Mouse (Mus musculus): ENCODE data around the gene Dpysl5. TPM values are rescaled to one million over a fixed set of nuclear protein-coding genes. Genes with fewer than 3 reads are reported as not detected.

Gene Dpysl5
- polyA plus RNA-seq, 1 experiment, result not detected

- TF ChIP-seq GATA1 (IDR thresholded peaks at IDR 0.05; ENCODE audit: low read length), result no peak
Measured at GRCm38 (mm10) chr5:30824124-30824988, 113.0 kb downstream of the Dpysl5 start.

- TF ChIP-seq GATA1 (IDR thresholded peaks at IDR 0.05; ENCODE audit: low read length), result no peak
Measured at GRCm38 (mm10) chr5:30825166-30825565, 113.8 kb downstream of the Dpysl5 start.

- TF ChIP-seq GATA1 (IDR thresholded peaks at IDR 0.05; ENCODE audit: low read length), result no peak
Measured at GRCm38 (mm10) chr5:30825821-30826220, 114.5 kb downstream of the Dpysl5 start.

GRCm38 (mm10) chr5:30833416-30833815 lies 122.1 kb downstream of the Dpysl5 start:
- no peak for TF ChIP-seq GATA1 (IDR thresholded peaks at IDR 0.05; ENCODE audit: low read length)

- TF ChIP-seq GATA1 (IDR thresholded peaks at IDR 0.05; ENCODE audit: low read length), result no peak
Measured at GRCm38 (mm10) chr5:30839731-30840130, 128.4 kb downstream of the Dpysl5 start.

- no peak for TF ChIP-seq GATA1 (IDR thresholded peaks at IDR 0.05; ENCODE audit: low read length)
Measured at GRCm38 (mm10) chr5:30841896-30842295, 130.5 kb downstream of the Dpysl5 start.

Other genes starting within 250 kb of the Dpysl5 start
- gene Otof, start 249.6 kb upstream of the Dpysl5 start, polyA plus RNA-seq (2012), result 0.12 TPM in 1 of 2 replicates, not detected in the other
- gene 1700001C02Rik, start 245.5 kb upstream of the Dpysl5 start, polyA plus RNA-seq (2012), result not detected in 2 replicates
- not detected in 2 replicates for gene Cib4, start 165.7 kb upstream of the Dpysl5 start, polyA plus RNA-seq (2012)
- gene Kcnk3, start 123.4 kb upstream of the Dpysl5 start, polyA plus RNA-seq (2012), result not detected in 2 replicates
- gene Slc35f6, start 63.6 kb upstream of the Dpysl5 start, polyA plus RNA-seq (2012), result 10.7 and 16.1 TPM in 2 replicates
- 391 and 540 TPM in 2 replicates for gene Cenpa, start 44.8 kb upstream of the Dpysl5 start, polyA plus RNA-seq (2012)
- gene Mapre3, start 103.1 kb downstream of the Dpysl5 start, polyA plus RNA-seq (2012), result not detected in 2 replicates
- 28.5 and 36.1 TPM in 2 replicates for gene Tmem214, start 156.4 kb downstream of the Dpysl5 start, polyA plus RNA-seq (2012)
- 34.9 and 40.4 TPM in 2 replicates for gene Agbl5, start 177.1 kb downstream of the Dpysl5 start, polyA plus RNA-seq (2012)
- gene Ost4, start 196.2 kb downstream of the Dpysl5 start, polyA plus RNA-seq (2012), result 72.2 and 79.8 TPM in 2 replicates
- gene Emilin1, start 201.8 kb downstream of the Dpysl5 start, polyA plus RNA-seq (2012), result 1.3 and 1.7 TPM in 2 replicates
- gene Khk, start 209.9 kb downstream of the Dpysl5 start, polyA plus RNA-seq (2012), result 38.7 and 67.1 TPM in 2 replicates
- not detected in 2 replicates for gene Cgref1, start 234.0 kb downstream of the Dpysl5 start, polyA plus RNA-seq (2012)
- gene Preb, start 248.8 kb downstream of the Dpysl5 start, polyA plus RNA-seq (2012), result 52.8 and 78.2 TPM in 2 replicates

Data from G1E-ER4 (cell line).